Mouse (Mus musculus): Measurements from ENCODE around the gene Gm21860.
"Not testable (repeated sequence)": the region's sequence is repeated elsewhere in the genome, so short reads cannot be mapped to it uniquely, and the experiment has no call there.

The Gm21860 gene

GRCm38 (mm10) chrY:90731593-90731955 lies 23.0 kb downstream of the Gm21860 start:
- DNase-seq = not testable (repeated sequence)

GRCm38 (mm10) chrY:90730908-90731592 lies 23.6 kb downstream of the Gm21860 start:
- DNase-seq = peak; percentile 9

- DNase-seq = not testable (repeated sequence)
Observed at GRCm38 (mm10) chrY:90729816-90730303, 24.8 kb downstream of the Gm21860 start.

- not testable (repeated sequence) for DNase-seq
Observed at GRCm38 (mm10) chrY:90728905-90729256, 25.7 kb downstream of the Gm21860 start.

- DNase-seq = not testable (repeated sequence)
Observed at GRCm38 (mm10) chrY:90728251-90728904, 26.2 kb downstream of the Gm21860 start.

GRCm38 (mm10) chrY:90727121-90727908 lies 27.3 kb downstream of the Gm21860 start:
- not testable (repeated sequence) for DNase-seq

- not testable (repeated sequence) for DNase-seq
Observed at GRCm38 (mm10) chrY:90725701-90726451, 28.7 kb downstream of the Gm21860 start.

GRCm38 (mm10) chrY:90725166-90725565 lies 29.5 kb downstream of the Gm21860 start:
- not testable (repeated sequence) for DNase-seq

GRCm38 (mm10) chrY:90724014-90724709 lies 30.5 kb downstream of the Gm21860 start:
- not testable (repeated sequence) for DNase-seq

- DNase-seq = peak; percentile 8
Observed at GRCm38 (mm10) chrY:90723336-90723987, 31.2 kb downstream of the Gm21860 start.

- DNase-seq = not testable (repeated sequence)
Observed at GRCm38 (mm10) chrY:90720505-90720904, 34.1 kb downstream of the Gm21860 start.

- not testable (repeated sequence) for DNase-seq
Observed at GRCm38 (mm10) chrY:90719403-90720232, 35.0 kb downstream of the Gm21860 start.

GRCm38 (mm10) chrY:90718583-90719402 lies 35.8 kb downstream of the Gm21860 start:
- peak; percentile 27 for DNase-seq

GRCm38 (mm10) chrY:90718021-90718420 lies 36.6 kb downstream of the Gm21860 start:
- not testable (repeated sequence) for DNase-seq

GRCm38 (mm10) chrY:90717496-90717895 lies 37.1 kb downstream of the Gm21860 start:
- DNase-seq = not testable (repeated sequence)

Data from right cerebral cortex, postnatal 14 days (tissue).